In the genomic region with DNA sequence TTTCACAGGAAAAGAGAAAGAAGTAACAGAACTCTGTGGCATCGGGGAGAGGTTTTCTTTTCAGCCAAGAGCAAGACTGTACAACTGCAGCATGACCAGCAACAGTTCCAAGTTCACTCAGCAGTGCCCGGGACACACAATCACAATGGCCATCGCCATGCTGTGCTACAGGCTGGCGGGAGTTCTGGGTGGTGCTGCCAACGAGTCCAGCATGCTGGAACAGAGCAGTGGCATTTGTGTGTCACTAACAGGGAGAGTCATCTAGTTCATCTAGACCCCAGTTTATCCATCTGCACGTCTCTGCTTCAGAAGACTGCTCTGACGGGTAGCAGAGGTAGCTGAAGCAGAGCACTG, we compare ENCODE assay signal across 9 mouse cellular contexts.
DNase-seq lines count a peak whose midpoint lies in the region; ATAC-seq lines count a peak whose summit lies in the region.
"Had no signal": no experiment of that assay in that cellular context is flagged by ENCODE, and none has a peak within 500 bp of the region (broad histone marks: within the 10 kb centered on the region; RNA-seq: fewer than 3 reads in every experiment).

No protein-coding gene starts in this region.

- H3K9me3 ChIP-seq in hindbrain, embryonic 14.5 days (ENCODE audit: control insufficient read depth, low read length) = no peaks in the 10 kb centered on the region
- H3K9me3 ChIP-seq in hindbrain, embryonic 11.5 days (ENCODE audit: control insufficient read depth, low read length) = no peaks in the 10 kb centered on the region
- H3K9me3 ChIP-seq: midbrain, embryonic 12.5 days had no signal

- 62% methylated on average over 7 of the region's 7 CpGs for whole genome bisulfite sequencing in hindbrain, embryonic 14.5 days
- WGBS in hindbrain, embryonic 11.5 days = 75% methylated on average over 7 of the region's 7 CpGs
- WGBS in macrophage (ENCODE audit: missing documents) = 62% methylated on average over 7 of the region's 7 CpGs

- ATAC-seq in hindbrain, embryonic 14.5 days (ENCODE audit: low FRiP score) = no peak
- no peak for ATAC-seq in hindbrain, embryonic 11.5 days (ENCODE audit: low FRiP score)

- H3K27ac ChIP-seq in hindbrain, embryonic 14.5 days = 0 out of 2 replicates have a peak overlapping the region, but pooled peaks have one; percentile 16
- no peak overlapping the region for H3K27ac ChIP-seq in hindbrain, embryonic 11.5 days (ENCODE audit: low read depth, low read length)
- H3K27ac ChIP-seq in macrophage = peak overlapping the region; percentile 67
- H3K27ac ChIP-seq: midbrain, embryonic 12.5 days had no signal

- no peak for DNase-seq in hindbrain, embryonic 14.5 days (ENCODE audit: low spot score)
- DNase-seq in hindbrain, embryonic 11.5 days (ENCODE audit: low spot score) = no peak
- DNase-seq in adrenal gland, postnatal 25 days = peak; percentile 24
- peak; percentile 79 to 83 for DNase-seq in cerebellum, postnatal 25 days
- peak; percentile 54 to 55 for DNase-seq in heart, postnatal 14 days
- DNase-seq in retina, postnatal 1 day = no peak
- no peak for DNase-seq in right cerebral cortex, postnatal 36 days (ENCODE audit: low spot score in 2 of 2)

- H3K36me3 ChIP-seq in hindbrain, embryonic 14.5 days (replicated peaks; ENCODE audit: control insufficient read depth, insufficient read depth) = no peaks in the 10 kb centered on the region; the same call in 1 of the 2 replicates
- H3K36me3 ChIP-seq in hindbrain, embryonic 11.5 days (ENCODE audit: control insufficient read depth, insufficient read depth, low read length) = no peaks in the 10 kb centered on the region
- H3K36me3 ChIP-seq in macrophage (ENCODE audit: inconsistent target) = no peaks in the 10 kb centered on the region; the same call in 1 of the 2 replicates
- H3K36me3 ChIP-seq: midbrain, embryonic 12.5 days had no signal

- H3K79me2 ChIP-seq in macrophage (ENCODE audit: inconsistent target) = peaks cover 26% of the 10 kb centered on the region; the same call in 1 of the 2 replicates

- H3K4me3 ChIP-seq in hindbrain, embryonic 14.5 days (replicated peaks; ENCODE audit: low read length) = no peak overlapping the region
- H3K4me3 ChIP-seq in hindbrain, embryonic 11.5 days (ENCODE audit: low read depth, low read length) = no peak overlapping the region
- no peak overlapping the region for H3K4me3 ChIP-seq in macrophage (ENCODE audit: inconsistent target)
- H3K4me3 ChIP-seq: midbrain, embryonic 12.5 days had no signal

- H3K4me1 ChIP-seq in hindbrain, embryonic 14.5 days (replicated peaks; ENCODE audit: control insufficient read depth, insufficient read depth, low read length) = peaks cover 5% of the 10 kb centered on the region; the same call in 1 of the 2 replicates
- no peaks in the 10 kb centered on the region for H3K4me1 ChIP-seq in hindbrain, embryonic 11.5 days (replicated peaks; ENCODE audit: control insufficient read depth, insufficient read depth, low read length)
- H3K4me1 ChIP-seq: midbrain, embryonic 12.5 days had no signal

- no peak overlapping the region for H3K4me2 ChIP-seq in hindbrain, embryonic 14.5 days (replicated peaks)
- H3K4me2 ChIP-seq in hindbrain, embryonic 11.5 days (replicated peaks; ENCODE audit: low read depth, low read length) = no peak overlapping the region
- H3K4me2 ChIP-seq: midbrain, embryonic 12.5 days had no signal

- no peaks in the 10 kb centered on the region for H3K27me3 ChIP-seq in hindbrain, embryonic 14.5 days (ENCODE audit: control insufficient read depth, insufficient read depth, low read length)
- H3K27me3 ChIP-seq in hindbrain, embryonic 11.5 days (ENCODE audit: control insufficient read depth, insufficient read depth, low read length) = no peaks in the 10 kb centered on the region
- H3K27me3 ChIP-seq: midbrain, embryonic 12.5 days had no signal

- intact Hi-C loops in heart, postnatal 14 days (cut with DNase I) = no loop called here

- H3K9ac ChIP-seq in hindbrain, embryonic 14.5 days = no peak overlapping the region
- no peak overlapping the region for H3K9ac ChIP-seq in hindbrain, embryonic 11.5 days (ENCODE audit: low read depth, low read length)
- H3K9ac ChIP-seq: midbrain, embryonic 12.5 days had no signal

Comparison
In these comparisons a context has a peak if more than half of its experiments do, and no peak if none do; other contexts are left out.
1. DNase-seq: peak in adrenal gland, postnatal 25 days (single experiment), cerebellum, postnatal 25 days (2 of 2) and heart, postnatal 14 days (2 of 2); none in hindbrain, embryonic 14.5 days (single experiment), hindbrain, embryonic 11.5 days (single experiment), retina, postnatal 1 day (single experiment) and right cerebral cortex, postnatal 36 days (0 of 2).